Mouse (Mus musculus) adrenal gland, postnatal 4 days (tissue): Measurements from ENCODE around the gene Gtf2a2. TPM values are rescaled to one million over a fixed set of nuclear protein-coding genes. Genes with fewer than 3 reads are reported as not detected.
"Not testable (repeated sequence)": the region's sequence is repeated elsewhere in the genome, so short reads cannot be mapped to it uniquely, and the experiment has no call there.

ENCODE experiments used
- DNase-seq, 2 experiments: peaks; one replicate each; pipeline ENCODE4 v3.0.0; 2021 to 2022; ENCODE audit warnings: low spot score in 2 of 2, mixed read lengths in 2 of 2
- total RNA-seq, 2 experiments: library from RNA; stranded (reverse); gene quantifications; 2 replicates each; pipeline ENCODE4 v1.2.3; 2021

Gtf2a2 gene
- total RNA-seq, 2 experiments from 2014 or later, result 86.4 to 93.0 TPM

- DNase-seq, result no peak
Observed at GRCm38 (mm10) chr9:70015632-70016031, 3.3 kb downstream of the Gtf2a2 start.

- DNase-seq, result no peak
Observed at GRCm38 (mm10) chr9:70018879-70019278, 6.5 kb downstream of the Gtf2a2 start.

- DNase-seq, result no peak
Observed at GRCm38 (mm10) chr9:70021610-70022009, 9.3 kb downstream of the Gtf2a2 start.

- no peak for DNase-seq
Observed at GRCm38 (mm10) chr9:70022083-70022482, 9.7 kb downstream of the Gtf2a2 start.

GRCm38 (mm10) chr9:70023615-70024014 is 11.3 kb downstream of the Gtf2a2 start:
- not testable (repeated sequence) for DNase-seq

- no peak for DNase-seq
Observed at GRCm38 (mm10) chr9:70024648-70025047, 12.3 kb downstream of the Gtf2a2 start.

- DNase-seq, result no peak
Observed at GRCm38 (mm10) chr9:70025365-70026012, 13.1 kb downstream of the Gtf2a2 start.

GRCm38 (mm10) chr9:70032167-70032566 is 19.8 kb downstream of the Gtf2a2 start:
- DNase-seq, result no peak

- DNase-seq, result no peak
Observed at GRCm38 (mm10) chr9:70033056-70033455, 20.7 kb downstream of the Gtf2a2 start.

GRCm38 (mm10) chr9:70034702-70035101 is 22.4 kb downstream of the Gtf2a2 start:
- DNase-seq, result no peak

GRCm38 (mm10) chr9:70036646-70037045 is 24.3 kb downstream of the Gtf2a2 start:
- DNase-seq, result no peak

- no peak for DNase-seq
Observed at GRCm38 (mm10) chr9:70037988-70038387, 25.6 kb downstream of the Gtf2a2 start, which contains the start of gene Gcnt3. TSS of gene Gcnt3 (minus strand) at chr9:70038088.

- DNase-seq, result no peak
Observed at GRCm38 (mm10) chr9:70039597-70040385, 27.4 kb downstream of the Gtf2a2 start.

- DNase-seq, result no peak
Observed at GRCm38 (mm10) chr9:70040570-70040969, 28.2 kb downstream of the Gtf2a2 start.

GRCm38 (mm10) chr9:70042137-70042536 is 29.8 kb downstream of the Gtf2a2 start:
- no peak for DNase-seq

- no peak for DNase-seq
Observed at GRCm38 (mm10) chr9:70042935-70043334, 30.6 kb downstream of the Gtf2a2 start.

- DNase-seq, result no peak
Observed at GRCm38 (mm10) chr9:70044865-70045264, 32.5 kb downstream of the Gtf2a2 start.

GRCm38 (mm10) chr9:70046255-70046654 is 33.9 kb downstream of the Gtf2a2 start:
- DNase-seq, result no peak

GRCm38 (mm10) chr9:70047839-70048238 is 35.5 kb downstream of the Gtf2a2 start:
- no peak for DNase-seq

GRCm38 (mm10) chr9:70048280-70048679 is 35.9 kb downstream of the Gtf2a2 start:
- DNase-seq, result no peak

- no peak for DNase-seq
Observed at GRCm38 (mm10) chr9:70048751-70049415, 36.5 kb downstream of the Gtf2a2 start.

GRCm38 (mm10) chr9:70049416-70049783 is 37.0 kb downstream of the Gtf2a2 start:
- no peak for DNase-seq
